Mouse (Mus musculus) adrenal gland, postnatal 4 days (tissue): ENCODE data around the gene Susd2. TPM values are rescaled to one million over a fixed set of nuclear protein-coding genes. Genes with fewer than 3 reads are reported as not detected.

ENCODE experiments used
- DNase-seq, 2 experiments: peaks; one replicate each; pipeline ENCODE4 v3.0.0; 2021 to 2022; ENCODE audit warnings: low spot score in 2 of 2, mixed read lengths in 2 of 2
- long read RNA-seq, 2 experiments: library from polyadenylated mRNA; stranded (forward); transcript quantifications; one replicate each; pipeline ENCODE4 v2.0.0; 2021
- total RNA-seq, 2 experiments: library from RNA; stranded (reverse); gene quantifications; 2 replicates each; pipeline ENCODE4 v1.2.3; 2021

Gene Susd2
- 10 to 100 TPM in 1 of 2 experiments, 1 to 10 TPM in 1; 7.4 to 17.2 TPM for total RNA-seq
- long read RNA-seq, experiment 1, partial matches to known transcripts = 0 of 3 reads
- long read RNA-seq, experiment 1, other reads (novel, unspliced or antisense) = 0 of 3 reads
- long read RNA-seq, experiment 2, transcript Susd2-202 (15 exons, 3,151 nt) = major isoform, 9 of 16 reads
- long read RNA-seq, experiment 2, partial matches to known transcripts = 7 of 16 reads
- long read RNA-seq, experiment 2, other reads (novel, unspliced or antisense) = 0 of 16 reads

- no peak for DNase-seq
These were observed at the start of gene Susd2 for GRCm38 (mm10) chr10:75643741-75644343. Gene Susd2, minus strand, starts transcription at chr10:75644008.

- no peak for DNase-seq
These were observed 44.8 kb upstream of the Susd2 start for GRCm38 (mm10) chr10:75688598-75688997.

GRCm38 (mm10) chr10:75686724-75687123, 42.9 kb upstream of the Susd2 start:
- DNase-seq = no peak

- DNase-seq = no peak
These were observed 40.5 kb upstream of the Susd2 start for GRCm38 (mm10) chr10:75684035-75685004.

- DNase-seq = no peak
These were observed 36.8 kb upstream of the Susd2 start for GRCm38 (mm10) chr10:75680574-75681001.

GRCm38 (mm10) chr10:75679204-75679603, 35.4 kb upstream of the Susd2 start:
- no peak for DNase-seq

GRCm38 (mm10) chr10:75677989-75678388, 34.2 kb upstream of the Susd2 start:
- no peak for DNase-seq

- no peak for DNase-seq
These were observed 33.8 kb upstream of the Susd2 start for GRCm38 (mm10) chr10:75677571-75677970.

GRCm38 (mm10) chr10:75676819-75677565, 33.2 kb upstream of the Susd2 start:
- no peak for DNase-seq

- no peak for DNase-seq
These were observed 32.5 kb upstream of the Susd2 start for GRCm38 (mm10) chr10:75676286-75676685.

- no peak for DNase-seq
These were observed 31.8 kb upstream of the Susd2 start for GRCm38 (mm10) chr10:75675594-75675993.

GRCm38 (mm10) chr10:75669936-75670335, 26.1 kb upstream of the Susd2 start:
- DNase-seq = no peak

GRCm38 (mm10) chr10:75667911-75668270, 24.1 kb upstream of the Susd2 start:
- DNase-seq = peak; percentile 47 to 60

- DNase-seq = peak; percentile 28 to 54
These were observed 23.5 kb upstream of the Susd2 start for GRCm38 (mm10) chr10:75667115-75667910.

GRCm38 (mm10) chr10:75666451-75667030, 22.7 kb upstream of the Susd2 start:
- no peak for DNase-seq

- no peak for DNase-seq
These were observed 21.0 kb upstream of the Susd2 start for GRCm38 (mm10) chr10:75664673-75665270.

- no peak for DNase-seq
These were observed 18.8 kb upstream of the Susd2 start for GRCm38 (mm10) chr10:75662575-75662974.

GRCm38 (mm10) chr10:75661876-75662275, 18.1 kb upstream of the Susd2 start:
- DNase-seq = no peak

- DNase-seq = no peak
These were observed 17.6 kb upstream of the Susd2 start for GRCm38 (mm10) chr10:75661381-75661780.
